In the genomic region with DNA sequence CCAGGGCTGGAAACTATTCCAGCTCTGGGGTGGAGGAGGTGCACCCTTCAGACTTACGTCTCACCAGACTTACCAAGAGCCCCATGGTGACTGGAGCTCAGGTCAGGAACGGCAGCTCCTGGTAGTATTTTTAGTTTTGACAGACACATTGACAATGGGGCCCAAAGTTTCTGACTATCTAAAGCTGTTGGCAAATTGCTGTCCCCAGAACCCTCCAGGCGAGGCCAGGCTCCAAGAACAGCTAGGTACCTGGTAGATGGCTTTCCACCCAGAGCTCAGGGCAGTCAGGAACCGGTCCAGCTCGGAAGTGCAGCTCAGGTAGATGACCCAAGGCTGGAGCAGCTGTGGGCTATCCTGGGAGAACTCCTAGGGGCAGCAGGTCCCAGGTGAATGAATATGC, we compare ENCODE assay signal across 25 mouse cellular contexts. TPM values are rescaled to one million over a fixed set of nuclear protein-coding genes. Genes with fewer than 3 reads are reported as not detected.
"Had no signal": no experiment of that assay in that cellular context is flagged by ENCODE, and none has a peak within 500 bp of the region (broad histone marks: within the 10 kb centered on the region; RNA-seq: fewer than 3 reads in every experiment).

No protein-coding gene starts in this region.

- H3K9me3 ChIP-seq: midbrain, embryonic 10.5 days; midbrain, embryonic 12.5 days; neural tube, embryonic 13.5 days; neural tube, embryonic 15.5 days; stomach, embryonic 15.5 days had no signal

- H3K4me1 ChIP-seq: midbrain, embryonic 12.5 days had no signal

- H3K27ac ChIP-seq: midbrain, embryonic 12.5 days; neural tube, embryonic 13.5 days; neural tube, embryonic 15.5 days; stomach, embryonic 15.5 days; stomach, postnatal 0 days had no signal

- DNase-seq: lung, adult 18-20 months; lung, embryonic 14.5 days; lung, postnatal 10 days; lung, postnatal 4 days; midbrain, embryonic 14.5 days; retina, postnatal 1 day; right cerebral cortex, adult 18-20 months; right cerebral cortex, postnatal 25 days; right cerebral cortex, postnatal 4 days; spleen, adult 18-20 months; thymus, adult 2 months; thymus, postnatal 25 days; thymus, postnatal 4 days had no signal

- H3K9ac ChIP-seq: lung, embryonic 14.5 days; midbrain, embryonic 12.5 days; neural tube, embryonic 13.5 days; neural tube, embryonic 15.5 days; stomach, embryonic 15.5 days had no signal

- H3K4me2 ChIP-seq: lung, embryonic 14.5 days; midbrain, embryonic 12.5 days; neural tube, embryonic 13.5 days; neural tube, embryonic 15.5 days; stomach, embryonic 15.5 days had no signal

- H3K27me3 ChIP-seq: midbrain, embryonic 12.5 days; neural tube, embryonic 13.5 days; neural tube, embryonic 15.5 days; stomach, embryonic 15.5 days had no signal

- ATAC-seq: midbrain, embryonic 16.5 days had no signal

- H3K4me3 ChIP-seq: midbrain, embryonic 10.5 days; midbrain, embryonic 12.5 days; myocyte; neural tube, embryonic 13.5 days; neural tube, embryonic 15.5 days; stomach, embryonic 15.5 days had no signal

RNA-seq across cellular contexts. Expression of a gene that starts 3.9 kb away (rescaled TPM):
- total RNA-seq: megakaryocyte, adult 5-6 weeks; megakaryocyte-erythroid progenitor cell, adult 5-6 weeks had no signal
- polyA plus RNA-seq: lung, embryonic 14.5 days; neural tube, embryonic 11.5 days had no signal

RNA-seq across cellular contexts. Expression of a gene that starts 21.6 kb away (rescaled TPM):
- total RNA-seq: megakaryocyte, adult 5-6 weeks; megakaryocyte-erythroid progenitor cell, adult 5-6 weeks had no signal

RNA-seq across cellular contexts. Expression of a gene that starts 57.9 kb away (rescaled TPM):
- polyA plus RNA-seq: lung, embryonic 16.5 days; midbrain, embryonic 12.5 days; midbrain, embryonic 14.5 days; neural tube, embryonic 11.5 days; neural tube, embryonic 13.5 days; neural tube, embryonic 15.5 days; stomach, embryonic 15.5 days; stomach, postnatal 0 days had no signal
